Mouse (Mus musculus) stomach, postnatal 0 days (tissue): Measurements from ENCODE around the gene Celf3.

Experiments
- CTCF ChIP-seq: IDR thresholded peaks from 2 replicates; pipeline ENCODE4 v1.5.1; 2016; ENCODE audit warnings: antibody characterized with exemption, low read depth, mild to moderate bottlenecking, moderate library complexity
- EP300 ChIP-seq: optimal IDR thresholded peaks from 2 replicates; pipeline ENCODE3; 2016; ENCODE audit warnings: antibody characterized with exemption

DNA sequence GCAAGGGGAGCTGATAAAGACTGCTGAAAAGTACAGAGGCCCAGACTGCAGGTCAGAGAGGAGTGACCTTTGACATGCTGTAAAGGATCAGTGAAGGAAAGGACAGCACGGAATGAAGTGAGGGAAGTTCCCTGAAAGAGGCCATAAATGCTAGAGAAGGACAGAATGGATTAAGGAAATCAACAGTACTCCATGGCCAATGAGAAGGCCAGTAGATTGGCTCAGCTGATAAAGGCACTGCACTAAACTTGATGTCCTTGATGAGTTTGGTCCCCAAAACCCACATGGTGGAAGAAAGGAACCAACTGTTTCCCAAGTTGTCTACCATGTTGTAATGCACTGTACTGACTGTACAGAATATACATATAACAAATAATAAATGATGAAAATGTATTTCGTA is 48.6 kb downstream of the Celf3 start:
- TF ChIP-seq CTCF (no peak), EP300 (no peak)
